Mouse (Mus musculus): ENCODE measurements around the gene Sertad1. TPM values are rescaled to one million over a fixed set of nuclear protein-coding genes. Genes with fewer than 3 reads are reported as not detected.
"Not testable (repeated sequence)": the region's sequence is repeated elsewhere in the genome, so short reads cannot be mapped to it uniquely, and the experiment has no call there.

Sertad1 gene
- polyA plus RNA-seq, 1 experiment from 2014 or later: 41.6 TPM

- no peaks in the 10 kb centered on the region for H3K27me3 ChIP-seq (ENCODE audit: insufficient read depth, low read length)
- peaks cover 15% of the 10 kb centered on the region for H3K4me1 ChIP-seq (replicated peaks; ENCODE audit: insufficient read depth, low read length)
- TF ChIP-seq CTCF (IDR thresholded peaks at IDR 0.05; ENCODE audit: low read depth): no peak
- peak overlapping the region; percentile 94 for H3K27ac ChIP-seq
- H3K9me3 ChIP-seq (replicated peaks; ENCODE audit: low read length): no peaks in the 10 kb centered on the region
- H3K9ac ChIP-seq (ENCODE audit: low read depth, low read length): no peak overlapping the region
- H3K4me3 ChIP-seq (replicated peaks; ENCODE audit: low read depth, low read length): no peak overlapping the region
- WGBS: 76% methylated on average over 7 of the region's 7 CpGs
- ATAC-seq (replicated peaks; ENCODE audit: low FRiP score, low read depth) (no peak), DNase-seq (ENCODE audit: low spot score) (peak; percentile 11)
- no peak overlapping the region for H3K4me2 ChIP-seq (ENCODE audit: low read length)
- 0 out of 2 replicates have a peak, but pooled peaks cover 5% of the 10 kb centered on the region for H3K36me3 ChIP-seq (ENCODE audit: insufficient read depth, low read length)
Observed at GRCm38 (mm10) chr7:27491856-27492255, 5.1 kb downstream of the Sertad1 start.

- Histone ChIP-seq H3K27ac (0 out of 2 replicates have a peak overlapping the region, but pooled peaks have one; percentile 4), H3K4me2 (ENCODE audit: low read length) (no peak overlapping the region), H3K4me1 (replicated peaks; ENCODE audit: insufficient read depth, low read length) (peaks cover 15% of the 10 kb centered on the region), H3K36me3 (ENCODE audit: insufficient read depth, low read length) (0 out of 2 replicates have a peak, but pooled peaks cover 5% of the 10 kb centered on the region), H3K27me3 (ENCODE audit: insufficient read depth, low read length) (no peaks in the 10 kb centered on the region), H3K9ac (ENCODE audit: low read depth, low read length) (no peak overlapping the region), H3K9me3 (replicated peaks; ENCODE audit: low read length) (no peaks in the 10 kb centered on the region), H3K4me3 (replicated peaks; ENCODE audit: low read depth, low read length) (no peak overlapping the region)
- DNase-seq (ENCODE audit: low spot score) (no peak), ATAC-seq (replicated peaks; ENCODE audit: low FRiP score, low read depth) (no peak)
- TF ChIP-seq CTCF (IDR thresholded peaks at IDR 0.05; ENCODE audit: low read depth): no peak
- WGBS: 55% methylated on average over 3 of the region's 3 CpGs
Observed at GRCm38 (mm10) chr7:27493022-27493421, 6.3 kb downstream of the Sertad1 start.

GRCm38 (mm10) chr7:27493450-27493849 lies 6.7 kb downstream of the Sertad1 start:
- no peaks in the 10 kb centered on the region for H3K9me3 ChIP-seq (replicated peaks; ENCODE audit: low read length)
- DNase-seq (ENCODE audit: low spot score) (no peak), ATAC-seq (replicated peaks; ENCODE audit: low FRiP score, low read depth) (no peak)
- 77% methylated on average over 5 of the region's 5 CpGs for WGBS
- TF ChIP-seq CTCF (IDR thresholded peaks at IDR 0.05; ENCODE audit: low read depth): no peak
- no peak overlapping the region for H3K4me2 ChIP-seq (ENCODE audit: low read length)
- 0 out of 2 replicates have a peak overlapping the region, but pooled peaks have one; percentile 4 for H3K27ac ChIP-seq
- H3K4me1 ChIP-seq (replicated peaks; ENCODE audit: insufficient read depth, low read length): peaks cover 12% of the 10 kb centered on the region
- H3K4me3 ChIP-seq (replicated peaks; ENCODE audit: low read depth, low read length): no peak overlapping the region
- no peak overlapping the region for H3K9ac ChIP-seq (ENCODE audit: low read depth, low read length)
- H3K36me3 ChIP-seq (ENCODE audit: insufficient read depth, low read length): 0 out of 2 replicates have a peak, but pooled peaks cover 5% of the 10 kb centered on the region
- no peaks in the 10 kb centered on the region for H3K27me3 ChIP-seq (ENCODE audit: insufficient read depth, low read length)

- H3K36me3 ChIP-seq (ENCODE audit: insufficient read depth, low read length); H3K9me3 ChIP-seq (replicated peaks; ENCODE audit: low read length); ATAC-seq (replicated peaks; ENCODE audit: low FRiP score, low read depth); H3K4me2 ChIP-seq (ENCODE audit: low read length); H3K9ac ChIP-seq (ENCODE audit: low read depth, low read length); H3K4me1 ChIP-seq (replicated peaks; ENCODE audit: insufficient read depth, low read length); H3K27me3 ChIP-seq (ENCODE audit: insufficient read depth, low read length); H3K4me3 ChIP-seq (replicated peaks; ENCODE audit: low read depth, low read length); H3K27ac ChIP-seq; DNase-seq (ENCODE audit: low spot score): not testable (repeated sequence)
- WGBS: 92% methylated on average over 8 of the region's 9 CpGs
Observed at GRCm38 (mm10) chr7:27494659-27495367, 8.1 kb downstream of the Sertad1 start.

- no peaks in the 10 kb centered on the region for H3K9me3 ChIP-seq (replicated peaks; ENCODE audit: low read length)
- 45% methylated on average over 3 of the region's 3 CpGs for WGBS
- no peak within 1 kb of the TSS for H3K4me2 ChIP-seq (ENCODE audit: low read length)
- H3K9ac ChIP-seq (ENCODE audit: low read depth, low read length): no peak within 1 kb of the TSS
- H3K4me1 ChIP-seq (replicated peaks; ENCODE audit: insufficient read depth, low read length): no peaks in the 10 kb centered on the region
- H3K27me3 ChIP-seq (ENCODE audit: insufficient read depth, low read length): no peaks in the 10 kb centered on the region
- no peak for ATAC-seq (replicated peaks; ENCODE audit: low FRiP score, low read depth)
- H3K27ac ChIP-seq: no peak within 1 kb of the TSS
- H3K4me3 ChIP-seq (replicated peaks; ENCODE audit: low read depth, low read length): no peak within 1 kb of the TSS
- H3K36me3 ChIP-seq (ENCODE audit: insufficient read depth, low read length): no peaks in the 10 kb centered on the region
- DNase-seq (ENCODE audit: low spot score): peak; percentile 11
- TF ChIP-seq CTCF (IDR thresholded peaks at IDR 0.05; ENCODE audit: low read depth): no peak
Observed at GRCm38 (mm10) chr7:27499036-27499435, 12.3 kb downstream of the Sertad1 start, which contains the start of gene Prx. Prx (plus strand) TSS chr7:27499324.

GRCm38 (mm10) chr7:27501620-27502019 lies 14.9 kb downstream of the Sertad1 start:
- 60% methylated on average over 4 of the region's 4 CpGs for WGBS
- H3K27ac ChIP-seq: peak overlapping the region; percentile 14; the same call in 1 of the 2 replicates

More at GRCm38 (mm10) chr7:27501620-27502019, 14.9 kb downstream of the Sertad1 start:
- ATAC-seq (replicated peaks; ENCODE audit: low FRiP score, low read depth) (no peak), DNase-seq (ENCODE audit: low spot score) (peak; percentile 22)
- no peak overlapping the region for H3K4me2 ChIP-seq (ENCODE audit: low read length)
- peaks cover 1% of the 10 kb centered on the region for H3K4me1 ChIP-seq (replicated peaks; ENCODE audit: insufficient read depth, low read length)
- no peak overlapping the region for H3K4me3 ChIP-seq (replicated peaks; ENCODE audit: low read depth, low read length)
- no peak overlapping the region for H3K9ac ChIP-seq (ENCODE audit: low read depth, low read length)
- TF ChIP-seq CTCF (IDR thresholded peaks at IDR 0.05; ENCODE audit: low read depth): no peak
- H3K9me3 ChIP-seq (replicated peaks; ENCODE audit: low read length): no peaks in the 10 kb centered on the region
- H3K36me3 ChIP-seq (ENCODE audit: insufficient read depth, low read length): no peaks in the 10 kb centered on the region
- H3K27me3 ChIP-seq (ENCODE audit: insufficient read depth, low read length): no peaks in the 10 kb centered on the region

Measured in kidney, postnatal 0 days (tissue).